Mouse (Mus musculus) c-Kit-positive CD71-positive TER-119-positive erythroid progenitor cells, embryonic 14.5 days (primary cell): Measurements from ENCODE around the gene Eif4h.

ENCODE experiments used
- DNase-seq: peaks from one replicate; pipeline ENCODE4 v3.0.0-alpha.2; 2013; ENCODE audit warnings: low spot score

Eif4h gene

GRCm38 (mm10) chr5:134639269-134639682, at the start of gene Eif4h:
Gene Eif4h, minus strand, starts transcription at chr5:134639490.
- peak; percentile 90 for DNase-seq

DNA sequence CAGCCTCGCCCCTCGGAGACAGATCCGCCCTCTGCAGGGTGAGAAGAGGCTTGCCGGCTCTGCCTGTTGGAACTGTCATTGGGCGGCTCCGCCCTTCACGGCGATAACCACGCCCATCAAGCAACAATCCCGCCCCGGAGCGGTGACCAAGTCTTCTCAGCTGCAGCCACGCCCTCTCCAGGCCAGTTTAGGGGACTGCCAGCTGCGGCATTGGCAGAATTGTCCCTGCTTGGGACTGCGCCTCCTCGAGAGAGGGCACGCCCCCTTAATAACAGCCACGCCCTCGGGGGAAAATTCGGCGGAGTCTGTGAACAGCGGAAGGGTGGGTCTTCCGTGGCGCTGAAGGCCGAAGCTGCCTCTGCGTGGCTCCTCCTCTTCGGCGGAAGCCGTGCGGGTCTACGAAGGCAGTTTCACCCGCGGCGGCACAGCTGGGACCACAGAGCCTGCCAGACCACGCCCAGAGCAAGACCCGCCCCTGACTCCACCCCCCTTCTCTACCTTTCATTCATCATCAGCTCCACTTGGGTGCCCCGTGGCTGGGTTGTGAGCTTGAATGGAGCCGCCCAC, 49.5 kb upstream of the Eif4h start:
- peak; percentile 99 for DNase-seq

- no peak for DNase-seq
Measured at GRCm38 (mm10) chr5:134688086-134688717, 48.9 kb upstream of the Eif4h start, which contains the start of gene Limk1. Gene Limk1, minus strand, starts transcription at chr5:134688598.

DNA sequence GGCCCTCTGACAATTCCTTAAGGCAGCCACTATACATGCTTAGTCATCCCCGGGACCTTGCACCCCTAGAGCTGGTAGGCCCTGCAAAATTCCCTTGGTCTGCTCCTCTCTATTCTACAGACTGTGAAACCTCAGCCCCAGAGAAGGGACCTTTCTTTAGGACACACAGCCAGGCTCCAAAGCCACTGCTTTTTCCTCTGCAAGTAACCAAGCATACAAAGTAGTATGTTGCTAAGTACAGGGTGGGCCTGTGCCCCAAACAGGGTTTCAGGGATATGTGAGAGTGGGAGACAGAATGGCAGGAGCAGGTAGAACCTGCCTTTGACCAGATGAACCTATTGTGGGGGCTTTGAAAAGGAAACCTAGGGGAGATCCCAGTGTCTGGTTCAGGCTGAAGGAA, 47.9 kb upstream of the Eif4h start:
- no peak for DNase-seq

DNA sequence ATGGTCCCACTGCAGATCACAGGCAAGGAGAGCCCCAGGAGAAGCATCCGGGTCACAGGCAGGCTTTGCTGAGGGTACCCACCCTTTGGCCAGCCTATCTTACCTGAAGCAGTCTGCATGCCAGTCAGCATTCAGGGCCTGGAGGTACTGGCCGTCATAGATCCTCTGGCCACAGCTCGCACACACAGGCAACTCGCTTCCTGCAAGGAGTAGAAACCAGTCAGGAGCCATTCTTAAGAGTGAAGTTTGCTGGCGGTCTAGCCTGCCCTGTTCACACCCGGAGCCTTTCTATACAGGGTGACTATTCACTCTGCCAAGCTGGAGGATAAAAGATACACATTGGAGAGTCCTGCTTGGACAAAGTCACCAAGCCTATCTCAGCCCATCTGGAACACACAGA, 47.3 kb upstream of the Eif4h start:
- DNase-seq, result no peak

DNA sequence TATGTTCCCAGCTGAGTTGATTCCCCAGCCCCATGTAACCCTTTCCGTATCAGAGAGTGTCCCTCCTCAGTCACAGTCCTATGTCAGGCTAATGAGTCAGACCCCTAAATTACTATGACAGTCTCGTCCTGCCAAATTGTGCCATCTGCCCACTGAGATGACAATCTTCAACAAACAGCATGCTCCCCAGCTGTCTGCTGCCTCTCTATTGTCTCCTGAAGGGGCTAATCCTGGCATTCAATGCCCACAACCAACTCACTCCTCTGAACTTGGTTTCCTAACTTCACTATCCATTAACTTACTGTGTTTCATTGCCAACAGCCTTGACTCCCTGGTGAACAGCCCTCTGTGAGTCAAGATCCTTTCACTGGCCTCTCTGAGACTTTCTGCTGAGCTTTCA, 45.1 kb upstream of the Eif4h start:
- no peak for DNase-seq

DNA sequence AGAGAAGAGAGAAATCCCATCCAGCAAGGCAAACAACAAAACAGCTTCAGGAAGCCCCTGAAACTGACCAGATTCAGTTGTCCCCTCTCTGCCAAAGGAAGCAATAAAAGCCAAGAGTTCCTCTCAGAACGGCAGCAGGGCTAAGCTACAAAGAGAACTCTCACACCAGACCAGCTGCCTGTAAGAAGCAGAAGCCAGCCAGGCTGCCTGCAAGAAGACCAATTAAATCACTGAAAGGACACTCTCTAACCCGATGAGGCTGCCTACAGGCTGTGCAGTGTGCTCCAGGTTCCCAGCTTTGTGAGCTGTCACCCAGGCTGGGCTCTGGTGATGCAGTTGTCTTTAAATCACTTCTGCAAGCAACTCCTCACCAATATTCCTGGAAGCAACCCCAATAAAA, 44.5 kb upstream of the Eif4h start:
- DNase-seq, result no peak

GRCm38 (mm10) chr5:134680238-134680637, 40.9 kb upstream of the Eif4h start:
- no peak for DNase-seq

DNA sequence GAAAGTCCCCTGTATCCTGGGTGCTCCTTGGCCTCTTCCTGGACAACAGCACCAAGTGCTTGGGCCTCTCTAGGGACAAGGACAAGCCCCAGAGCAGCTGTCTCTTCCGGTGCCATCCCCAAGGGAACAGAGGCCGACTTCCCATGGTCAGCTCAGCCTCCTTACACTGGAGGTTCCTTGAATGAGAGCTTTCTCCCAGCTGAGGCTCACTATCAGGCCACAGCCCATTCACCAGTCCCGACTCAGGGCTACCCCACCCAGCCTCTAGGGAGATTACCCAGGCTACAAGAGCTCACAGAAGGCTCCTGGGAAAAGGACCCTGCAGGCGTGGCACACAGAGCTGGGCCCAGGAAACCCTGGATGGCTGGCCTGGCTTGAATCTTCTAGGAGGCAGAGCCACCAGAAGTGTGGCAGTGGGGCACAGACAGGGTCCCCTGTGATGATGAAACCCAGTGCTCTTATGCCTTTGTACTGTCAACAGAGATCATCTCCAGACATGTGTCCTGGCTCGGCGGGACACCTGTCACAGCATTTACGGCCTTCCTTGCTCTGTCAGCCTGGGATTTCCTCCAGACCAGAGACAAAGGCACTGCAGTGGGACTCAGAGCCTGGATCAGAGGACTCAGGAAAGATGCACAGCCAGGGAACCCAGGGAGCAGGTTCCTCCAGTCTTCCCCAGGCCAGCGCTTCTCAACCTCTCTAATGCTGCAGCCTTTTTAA, 39.7 kb upstream of the Eif4h start:
- peak; percentile 53 for DNase-seq

DNA sequence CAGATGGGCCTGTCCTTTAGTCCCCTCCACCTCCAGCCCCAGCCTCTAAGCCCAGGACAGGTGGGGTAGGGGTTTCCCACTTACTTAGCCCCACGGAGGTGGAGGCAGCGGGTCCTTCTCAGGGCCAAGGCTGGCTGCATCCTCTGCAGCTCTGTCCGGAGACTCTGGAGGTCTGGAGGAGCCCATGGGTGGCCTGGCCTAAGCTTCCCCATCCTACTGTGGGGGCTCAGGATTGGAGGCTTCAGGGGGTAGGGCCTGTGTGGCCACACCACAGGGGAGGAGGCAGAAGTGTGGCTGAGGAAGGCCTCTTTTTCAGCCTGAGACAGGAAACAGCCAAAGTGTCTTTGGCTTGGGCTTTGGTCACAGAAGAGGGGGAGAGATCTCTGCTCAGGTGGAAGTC, 38.7 kb upstream of the Eif4h start:
- DNase-seq, result no peak

- no peak for DNase-seq
Measured at GRCm38 (mm10) chr5:134677491-134677890, 38.2 kb upstream of the Eif4h start.

GRCm38 (mm10) chr5:134675956-134676759, 36.9 kb upstream of the Eif4h start:
- peak; percentile 21 for DNase-seq

GRCm38 (mm10) chr5:134674977-134675376, 35.7 kb upstream of the Eif4h start:
- DNase-seq, result no peak

GRCm38 (mm10) chr5:134672611-134673010, 33.3 kb upstream of the Eif4h start:
- DNase-seq, result no peak

GRCm38 (mm10) chr5:134672198-134672516, 32.9 kb upstream of the Eif4h start:
- DNase-seq, result no peak

- DNase-seq, result no peak
Measured at GRCm38 (mm10) chr5:134671335-134672197, 32.3 kb upstream of the Eif4h start.

DNA sequence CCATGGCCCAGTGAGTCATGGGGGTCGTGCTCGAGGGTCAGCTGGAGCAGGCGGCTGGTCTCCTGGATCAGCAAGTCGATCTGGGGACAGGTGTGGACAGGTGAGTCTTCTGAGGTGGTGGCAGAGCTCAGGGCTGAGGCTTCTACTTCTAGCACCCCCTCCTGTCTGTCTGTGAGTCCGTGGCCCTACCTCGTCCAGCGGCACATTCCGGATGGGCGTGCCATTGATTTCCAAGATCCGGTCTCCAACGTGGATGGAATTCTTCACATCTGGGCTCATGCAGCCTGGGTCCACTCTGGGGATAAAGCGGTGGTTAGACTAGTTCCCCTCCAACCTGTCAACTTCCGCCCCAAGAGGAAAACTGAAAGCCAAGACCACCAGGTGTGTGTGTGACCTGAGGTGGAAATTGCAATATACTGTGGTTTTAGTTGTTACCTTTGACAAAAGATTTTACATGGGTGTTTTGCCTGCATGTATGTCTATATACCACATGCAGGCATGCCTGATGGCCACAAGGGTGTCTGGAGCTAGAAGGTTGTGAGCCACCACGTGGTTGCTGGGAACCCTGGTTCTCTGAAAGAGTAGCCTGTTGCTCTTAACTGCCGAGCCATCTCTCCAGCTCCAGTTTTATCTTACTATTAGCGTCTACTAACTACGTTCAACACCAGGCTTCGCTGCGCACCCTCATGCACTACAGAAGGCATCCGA, 29.9 kb upstream of the Eif4h start:
- DNase-seq, result no peak

DNA sequence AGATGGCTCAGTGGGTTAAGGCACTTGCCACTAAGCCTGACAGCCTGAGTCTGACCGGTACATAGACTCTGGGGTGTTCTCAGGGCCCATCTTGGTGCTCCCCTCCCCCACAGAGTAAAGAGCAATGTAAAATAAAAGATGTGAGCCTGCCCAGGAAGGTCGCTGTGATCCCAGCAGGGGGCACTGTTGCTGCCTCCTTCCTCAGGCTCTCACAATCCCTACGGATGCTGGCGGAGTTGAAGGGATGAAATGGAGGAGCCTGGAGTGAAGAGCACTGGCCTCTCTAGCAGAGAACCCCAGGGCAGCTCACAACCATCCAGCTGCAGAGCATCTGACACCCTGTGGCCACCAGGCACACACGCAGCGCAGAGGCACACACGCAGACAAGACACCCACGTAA, 29.2 kb upstream of the Eif4h start:
- DNase-seq, result no peak

- DNase-seq, result no peak
Measured at GRCm38 (mm10) chr5:134656708-134657107, 17.4 kb upstream of the Eif4h start.

DNA sequence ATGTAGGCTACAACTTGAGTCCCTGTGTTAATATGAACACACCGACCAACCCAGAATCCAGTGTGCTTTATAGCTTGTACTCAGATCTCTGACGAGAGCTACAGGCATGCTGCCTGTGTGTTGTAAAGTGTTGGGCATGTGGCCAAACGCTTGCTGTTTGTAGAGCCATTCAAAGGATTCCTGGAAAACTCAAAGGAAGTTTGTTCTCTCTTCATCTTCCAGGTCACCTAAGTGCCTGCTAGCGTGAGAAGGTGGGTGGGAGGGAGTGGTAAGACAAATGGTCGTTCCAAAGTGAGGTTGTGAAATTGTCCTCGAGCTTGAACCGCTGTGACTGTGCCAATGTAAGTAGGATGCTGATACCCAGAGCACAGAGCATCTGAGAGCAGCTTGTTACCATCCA, 12.7 kb upstream of the Eif4h start:
- no peak for DNase-seq

DNA sequence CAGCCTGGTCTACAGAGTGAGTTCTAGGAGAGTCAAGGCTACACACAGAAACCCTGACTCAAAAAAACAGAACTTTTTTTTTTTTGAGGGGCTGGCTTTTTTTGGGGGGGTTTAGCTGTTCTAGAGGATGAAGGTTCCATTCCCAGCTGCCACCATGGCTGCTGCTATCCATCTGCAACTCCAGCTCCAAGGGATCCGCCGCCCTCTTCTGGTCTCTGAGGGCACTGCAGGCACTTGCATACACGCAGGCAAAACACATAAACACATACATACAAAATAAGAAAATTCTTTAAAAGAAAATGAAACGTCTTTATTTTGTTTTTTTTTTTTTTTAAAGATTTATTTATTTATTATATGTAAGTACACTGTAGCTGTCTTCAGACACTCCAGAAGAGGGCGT, 11.6 kb upstream of the Eif4h start:
- peak; percentile 60 for DNase-seq
